Mouse (Mus musculus) forebrain, embryonic 16.5 days (tissue): ENCODE results near the gene Pafah2. TPM values are rescaled to one million over a fixed set of nuclear protein-coding genes. Genes with fewer than 3 reads are reported as not detected.

Experiments
- ATAC-seq: fragments of 200-750 bp; cut with Nextera tagmentation; 2 replicates; pipeline ENCODE4 v1.8.0; 2017; ENCODE audit warnings: mild to moderate bottlenecking, moderate library complexity
- H3K27ac ChIP-seq: fragments of 300-500 bp; sonication (generic); 2 replicates; pipeline ENCODE4 v1.5.1; 2014; ENCODE audit warnings: low read length, control low read depth
- H3K27me3 ChIP-seq: fragments of 300-500 bp; sonication (generic); replicated peaks from 2 replicates; pipeline ENCODE4 v1.6.1; 2014; ENCODE audit warnings: low read length; ENCODE audit not compliant: control insufficient read depth, insufficient read depth
- H3K36me3 ChIP-seq: fragments of 300-500 bp; sonication (generic); 2 replicates; pipeline ENCODE4 v1.6.1; 2014; ENCODE audit not compliant: control insufficient read depth, insufficient read depth
- H3K4me1 ChIP-seq: fragments of 300-500 bp; sonication (generic); replicated peaks from 2 replicates; pipeline ENCODE4 v1.6.1; 2014; ENCODE audit warnings: low read length; ENCODE audit not compliant: control insufficient read depth, insufficient read depth
- H3K4me2 ChIP-seq: fragments of 300-500 bp; sonication (generic); 2 replicates; pipeline ENCODE4 v1.6.1; 2014; ENCODE audit warnings: mild to moderate bottlenecking, low read length, control low read depth
- H3K4me3 ChIP-seq: fragments of 300-500 bp; sonication (generic); replicated peaks from 2 replicates; pipeline ENCODE4 v1.5.1; 2014; ENCODE audit warnings: mild to moderate bottlenecking, low read length, control low read depth
- H3K9ac ChIP-seq: fragments of 300-500 bp; sonication (generic); replicated peaks from 2 replicates; pipeline ENCODE4 v1.6.1; 2014; ENCODE audit warnings: low read depth, low read length, control low read depth
- H3K9me3 ChIP-seq: fragments of 300-500 bp; sonication (generic); 2 replicates; pipeline ENCODE4 v1.6.1; 2016; ENCODE audit warnings: low read length; ENCODE audit not compliant: control insufficient read depth
- WGBS: fragments of 180-500 bp; shearing (Covaris S2); extraction: QIAGEN DNeasy Blood & Tissue Kit; methylation state at CpG from one replicate; pipeline ENCODE4 v1.1.7; 2014; 5-methylcytosine and 5-hydroxymethylcytosine counted together
- polyA plus RNA-seq: library from polyadenylated mRNA; unstranded; fragments of >200 nt; fragmentation: Nextera tagmentation; extraction: Ambion mirVana; gene quantifications from 2 replicates; pipeline ENCODE4 v1.2.1, GENCODE M21; 2015

The Pafah2 gene
- polyA plus RNA-seq = 8.1 and 9.3 TPM in 2 replicates

DNA sequence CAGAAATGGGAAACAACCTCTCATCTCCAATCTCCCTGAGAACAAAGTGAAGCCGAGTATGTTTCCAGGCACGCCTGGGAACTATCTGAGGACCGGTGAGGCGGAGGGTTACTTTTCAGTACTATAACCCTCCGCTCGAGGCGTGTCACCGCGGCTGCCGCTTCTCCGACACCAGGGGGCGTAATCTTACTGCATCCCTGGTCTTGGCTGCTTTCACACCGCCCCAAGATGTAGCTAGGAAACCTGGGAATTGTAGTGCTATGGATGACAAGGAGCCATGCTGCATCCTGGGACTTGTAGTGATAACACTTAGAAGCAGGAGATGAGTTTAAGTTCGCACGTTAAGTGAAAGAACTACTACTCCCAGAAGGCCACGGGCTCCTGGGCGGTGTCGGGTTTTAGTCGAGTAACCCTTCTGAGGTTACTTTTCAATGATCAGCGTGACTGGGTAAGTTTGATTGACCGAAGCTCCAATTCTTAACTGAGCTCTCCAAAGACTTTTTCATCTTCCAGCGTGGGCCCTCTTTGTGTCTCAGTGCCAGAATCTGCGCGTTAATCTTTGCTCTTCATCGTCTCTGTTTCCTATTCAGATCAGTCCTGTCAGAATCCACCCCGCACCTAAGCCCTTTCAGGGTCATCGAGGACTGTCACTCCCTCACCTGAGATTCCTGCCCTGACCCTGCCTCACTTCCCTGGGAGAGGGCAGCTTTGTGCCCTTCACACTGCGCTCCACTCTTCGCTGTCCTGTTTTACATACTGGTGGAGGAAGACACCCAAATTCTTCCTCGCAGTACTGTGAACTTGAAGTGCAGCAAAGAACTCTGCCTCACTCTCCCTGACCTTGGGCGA lies at the start of gene Pafah2:
Gene Pafah2 (plus strand): TSS at position 344 of the 849 bp plus-strand sequence.
- peak; percentile 99 for ATAC-seq
- Histone ChIP-seq H3K27me3 (no peaks in the 10 kb centered on the region), H3K27ac (peak within 1 kb of the TSS; percentile 85), H3K4me1 (peaks cover 32% of the 10 kb centered on the region), H3K36me3 (no peaks in the 10 kb centered on the region), H3K9me3 (no peaks in the 10 kb centered on the region), H3K9ac (peak within 1 kb of the TSS; percentile 52), H3K4me2 (peak within 1 kb of the TSS; percentile 72), H3K4me3 (peak within 1 kb of the TSS; percentile 54)
- WGBS = under 1% methylated on average over 31 of the region's 31 CpGs

DNA sequence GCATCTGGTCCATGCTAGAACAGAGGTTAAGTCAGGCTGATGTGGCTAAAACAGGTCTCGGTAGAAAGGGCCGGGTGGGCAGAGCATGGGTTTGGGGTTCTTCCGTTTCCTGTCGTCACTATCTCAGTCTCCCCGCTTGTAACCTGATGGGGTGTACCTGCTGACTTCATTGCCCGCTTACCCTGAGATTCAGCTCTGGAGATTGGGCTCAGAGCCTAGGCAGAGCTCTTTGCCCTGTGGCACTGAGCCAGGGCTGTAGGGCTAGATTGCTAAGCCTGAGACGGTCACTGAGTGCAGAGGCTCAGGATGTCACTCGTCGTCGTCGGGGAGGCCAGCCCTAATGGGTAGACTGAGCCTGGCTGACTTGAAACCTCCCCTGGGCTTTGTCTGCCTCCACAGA lies 48.0 kb upstream of the Pafah2 start:
- H3K4me1 ChIP-seq = peaks cover 6% of the 10 kb centered on the region
- no peak overlapping the region for H3K27ac ChIP-seq
- 71% methylated on average over 11 of the region's 11 CpGs for WGBS
- H3K4me3 ChIP-seq = no peak overlapping the region
- no peaks in the 10 kb centered on the region for H3K9me3 ChIP-seq
- ATAC-seq = no peak
- H3K9ac ChIP-seq = no peak overlapping the region
- H3K36me3 ChIP-seq = no peaks in the 10 kb centered on the region
- no peak overlapping the region for H3K4me2 ChIP-seq
- H3K27me3 ChIP-seq = peaks cover 16% of the 10 kb centered on the region

GRCm38 (mm10) chr4:134348545-134348944 lies 47.6 kb upstream of the Pafah2 start:
- ATAC-seq = no peak
- Histone ChIP-seq H3K9ac (no peak overlapping the region), H3K27ac (no peak overlapping the region), H3K27me3 (peaks cover 11% of the 10 kb centered on the region), H3K36me3 (no peaks in the 10 kb centered on the region), H3K4me2 (no peak overlapping the region), H3K9me3 (no peaks in the 10 kb centered on the region), H3K4me3 (no peak overlapping the region), H3K4me1 (peaks cover 1% of the 10 kb centered on the region; the same call in 1 of the 2 replicates)
- 82% methylated on average over 5 of the region's 5 CpGs for WGBS

GRCm38 (mm10) chr4:134349829-134350228 lies 46.3 kb upstream of the Pafah2 start:
- Histone ChIP-seq H3K27me3 (peaks cover 1% of the 10 kb centered on the region), H3K9me3 (no peaks in the 10 kb centered on the region), H3K4me3 (no peak overlapping the region), H3K4me2 (no peak overlapping the region), H3K4me1 (no peaks in the 10 kb centered on the region), H3K36me3 (no peaks in the 10 kb centered on the region), H3K9ac (no peak overlapping the region), H3K27ac (no peak overlapping the region)
- ATAC-seq = no peak
- WGBS = 82% methylated on average over 7 of the region's 7 CpGs

- 82% methylated on average over 6 of the region's 6 CpGs for WGBS
These were observed 45.5 kb upstream of the Pafah2 start for GRCm38 (mm10) chr4:134350641-134351040.

DNA sequence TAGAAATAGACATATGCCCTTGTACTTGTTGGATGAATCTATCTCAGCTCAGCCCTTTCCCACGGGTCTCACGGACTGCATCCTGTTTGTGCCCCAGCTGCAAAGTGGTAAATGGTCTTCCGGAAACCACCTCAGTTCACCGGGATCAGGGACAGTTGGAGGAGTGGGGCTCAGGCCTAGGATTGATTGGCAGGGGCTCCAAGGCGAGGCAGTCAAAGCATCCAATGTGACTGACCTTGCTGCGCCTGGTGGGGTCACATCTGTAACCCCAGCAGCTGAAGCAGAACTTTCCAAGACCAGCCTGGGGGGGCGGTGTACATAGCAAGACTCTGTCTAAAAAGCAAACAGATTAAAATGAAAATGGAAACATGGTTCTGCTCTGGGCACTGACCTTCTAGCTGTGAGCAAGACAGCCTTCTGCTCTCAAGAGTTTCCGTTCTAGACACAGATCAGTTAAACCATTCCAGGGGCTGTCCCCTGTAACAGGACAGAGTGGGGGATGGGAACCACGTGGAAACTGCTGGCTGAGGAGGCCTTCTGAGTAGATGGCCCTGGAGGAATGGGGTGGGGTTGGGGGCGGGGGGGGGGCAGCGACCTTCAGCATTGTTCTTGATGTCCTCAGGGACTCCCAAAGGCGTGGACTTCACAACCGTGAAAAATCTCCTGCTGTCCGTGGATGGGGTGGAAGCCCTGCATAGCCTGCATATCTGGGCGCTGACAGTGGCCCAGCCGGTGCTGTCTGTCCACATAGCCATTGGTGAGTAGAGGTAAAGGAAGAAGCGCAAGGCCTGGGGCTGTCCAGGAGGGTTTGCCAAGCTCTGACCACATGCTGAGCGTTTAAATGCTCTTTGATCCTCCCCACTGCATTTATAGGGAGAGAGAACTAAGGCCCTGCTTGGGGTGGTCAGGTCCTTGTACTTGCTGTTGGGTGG lies 44.5 kb upstream of the Pafah2 start:
- Histone ChIP-seq H3K4me2 (no peak overlapping the region), H3K9ac (no peak overlapping the region), H3K4me3 (no peak overlapping the region), H3K36me3 (no peaks in the 10 kb centered on the region), H3K9me3 (no peaks in the 10 kb centered on the region), H3K4me1 (no peaks in the 10 kb centered on the region), H3K27ac (no peak overlapping the region), H3K27me3 (no peaks in the 10 kb centered on the region)
- no peak for ATAC-seq
- 66% methylated on average over 18 of the region's 18 CpGs for WGBS

More at GRCm38 (mm10) chr4:134350641-134351040, 45.5 kb upstream of the Pafah2 start:
- Histone ChIP-seq H3K36me3 (no peaks in the 10 kb centered on the region), H3K27me3 (no peaks in the 10 kb centered on the region), H3K9ac (no peak overlapping the region), H3K4me2 (no peak overlapping the region), H3K27ac (no peak overlapping the region), H3K4me1 (no peaks in the 10 kb centered on the region), H3K4me3 (no peak overlapping the region), H3K9me3 (no peaks in the 10 kb centered on the region)
- ATAC-seq = no peak

- Histone ChIP-seq H3K4me1 (peaks cover 4% of the 10 kb centered on the region; the same call in 1 of the 2 replicates), H3K9me3 (no peaks in the 10 kb centered on the region), H3K9ac (no peak overlapping the region), H3K4me2 (no peak overlapping the region), H3K27me3 (no peaks in the 10 kb centered on the region), H3K4me3 (no peak overlapping the region), H3K27ac (no peak overlapping the region), H3K36me3 (no peaks in the 10 kb centered on the region)
- ATAC-seq = no peak
- 74% methylated on average over 12 of the region's 12 CpGs for WGBS
These were observed 43.8 kb upstream of the Pafah2 start for GRCm38 (mm10) chr4:134352261-134352707.

DNA sequence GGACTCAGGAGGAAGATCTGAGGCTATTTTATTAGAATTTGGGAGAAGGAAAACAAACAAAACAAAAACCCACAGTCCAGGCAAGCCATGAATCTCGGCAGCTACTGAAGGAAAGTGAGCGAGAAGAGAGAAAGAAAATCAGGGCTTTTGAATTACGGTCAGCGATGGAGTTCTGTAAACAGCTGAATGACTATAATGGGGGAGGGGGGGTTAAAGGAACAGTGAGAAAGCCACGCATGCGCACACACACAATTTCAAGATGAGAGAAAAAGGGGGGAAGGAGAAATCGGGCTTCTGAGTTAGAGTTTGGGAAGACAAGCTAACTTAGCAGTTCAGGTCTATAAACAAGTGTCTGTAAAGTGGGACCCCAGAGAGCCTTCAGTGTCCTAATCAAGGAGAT lies 43.2 kb upstream of the Pafah2 start:
- no peak for ATAC-seq
- 66% methylated on average over 7 of the region's 7 CpGs for WGBS

More for the DNA sequence above, 43.2 kb upstream of the Pafah2 start:
- H3K27me3 ChIP-seq = no peaks in the 10 kb centered on the region
- no peak overlapping the region for H3K4me2 ChIP-seq
- H3K4me3 ChIP-seq = no peak overlapping the region
- H3K36me3 ChIP-seq = no peaks in the 10 kb centered on the region
- H3K9me3 ChIP-seq = no peaks in the 10 kb centered on the region
- H3K9ac ChIP-seq = no peak overlapping the region
- H3K4me1 ChIP-seq = peaks cover 5% of the 10 kb centered on the region; the same call in 1 of the 2 replicates
- H3K27ac ChIP-seq = no peak overlapping the region
